Comparison of ENCODE assay signal across 19 mouse cellular contexts in the genomic region with DNA sequence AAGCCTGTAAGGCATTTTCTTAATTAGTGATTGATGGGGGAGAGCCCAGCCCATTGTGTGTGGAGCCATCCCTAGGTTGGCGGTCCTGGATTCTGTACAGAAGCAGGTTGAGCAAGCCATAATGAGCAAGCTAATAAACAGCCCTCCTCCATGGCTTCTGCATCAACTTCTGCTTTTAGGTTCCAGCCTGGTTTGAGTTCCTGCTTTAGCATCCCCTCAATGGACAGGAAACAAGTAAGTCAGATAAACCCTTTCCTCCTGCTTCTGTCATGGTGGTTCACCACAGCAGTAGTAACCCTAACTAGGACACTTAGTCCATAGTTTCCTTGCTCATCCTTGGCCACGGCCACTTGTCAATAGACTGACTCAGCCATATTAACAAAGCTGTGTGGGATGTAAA.
DNase-seq lines count a peak whose midpoint lies in the region; ATAC-seq lines count a peak whose summit lies in the region.
"Had no signal": no experiment of that assay in that cellular context is flagged by ENCODE, and none has a peak within 500 bp of the region (broad histone marks: within the 10 kb centered on the region; RNA-seq: fewer than 3 reads in every experiment).

No protein-coding gene starts in this region.

- peak; percentile 42 for DNase-seq in 416B (ENCODE audit: low read depth)
- no peak for DNase-seq in heart, postnatal 4 days
- no peak for DNase-seq in left cerebral cortex, adult 18-20 months (ENCODE audit: low spot score in 2 of 2)
- DNase-seq in frontal cortex, postnatal 10 days (ENCODE audit: low spot score in 2 of 2), result no peak
- DNase-seq: adrenal gland, adult 8-10 months; adrenal gland, postnatal 14 days; adrenal gland, postnatal 36 days; cerebellum, adult 11-12 months; cerebellum, adult 2 months; cerebellum, adult 9-11 months; cerebellum, postnatal 14 days; cerebellum, postnatal 36 days; forebrain, postnatal 0 days had no signal

- ATAC-seq in common myeloid progenitor, adult 5-6 weeks (replicated peaks; ENCODE audit: low read depth, poor library complexity, severe bottlenecking), result peak; percentile 98
- peak; percentile 56 to 65; a peak in 2 of 4 replicates for ATAC-seq in hematopoietic stem cell, adult 5-6 weeks (replicated peaks in 1 of 2; ENCODE audit: insufficient read depth in 1 of 2, low FRiP score in 2 of 2, low TSS enrichment in 1 of 2, low read depth in 1 of 2, poor library complexity in 2 of 2, severe bottlenecking in 2 of 2)
- ATAC-seq: activated CD4-positive, CD25-positive, alpha-beta regulatory T cell, adult 4 months; forebrain, embryonic 13.5 days; forebrain, embryonic 15.5 days; forebrain, postnatal 0 days; Patski had no signal
